Mouse (Mus musculus): ENCODE results near the gene Ptpn6. TPM values are rescaled to one million over a fixed set of nuclear protein-coding genes. Genes with fewer than 3 reads are reported as not detected.

Gene Ptpn6
- polyA plus RNA-seq, 1 experiment from 2014 or later: 16.7 TPM

- 83% methylated on average over 8 of the region's 8 CpGs for WGBS
- no peaks in the 10 kb centered on the region for H3K27me3 ChIP-seq (replicated peaks)
- H3K4me2 ChIP-seq (replicated peaks): no peak overlapping the region
- no peak overlapping the region for H3K27ac ChIP-seq
- peaks cover 33% of the 10 kb centered on the region for H3K4me1 ChIP-seq (replicated peaks)
- ATAC-seq: no peak
- H3K4me3 ChIP-seq (replicated peaks): no peak overlapping the region
- no peaks in the 10 kb centered on the region for H3K9me3 ChIP-seq
- no peak overlapping the region for H3K9ac ChIP-seq
- peaks cover 24% of the 10 kb centered on the region for H3K36me3 ChIP-seq
Measured at GRCm38 (mm10) chr6:124750405-124750804, 11.9 kb upstream of the Ptpn6 start.

- no peak for ATAC-seq
- peaks cover 23% of the 10 kb centered on the region for H3K4me1 ChIP-seq (replicated peaks)
- peaks cover 39% of the 10 kb centered on the region for H3K36me3 ChIP-seq
- H3K4me3 ChIP-seq (replicated peaks): no peak overlapping the region
- WGBS: 81% methylated on average over 7 of the region's 7 CpGs
- H3K27ac ChIP-seq: no peak overlapping the region
- H3K9ac ChIP-seq: no peak overlapping the region
- no peaks in the 10 kb centered on the region for H3K27me3 ChIP-seq (replicated peaks)
- H3K4me2 ChIP-seq (replicated peaks): peak overlapping the region; percentile 96; the same call in 1 of the 2 replicates
- no peaks in the 10 kb centered on the region for H3K9me3 ChIP-seq
Measured at GRCm38 (mm10) chr6:124746654-124747632, 8.4 kb upstream of the Ptpn6 start.

- peak overlapping the region; percentile 47 for H3K4me3 ChIP-seq (replicated peaks)
- peak overlapping the region; percentile 96 for H3K4me2 ChIP-seq (replicated peaks)
- H3K4me1 ChIP-seq (replicated peaks): peaks cover 27% of the 10 kb centered on the region
- peak overlapping the region; percentile 87 for H3K27ac ChIP-seq
- H3K9ac ChIP-seq: peak overlapping the region; percentile 82
- 24% methylated on average over 8 of the region's 8 CpGs for WGBS
- no peak for ATAC-seq
- no peaks in the 10 kb centered on the region for H3K27me3 ChIP-seq (replicated peaks)
- H3K36me3 ChIP-seq: peaks cover 39% of the 10 kb centered on the region
- H3K9me3 ChIP-seq: no peaks in the 10 kb centered on the region
Measured at GRCm38 (mm10) chr6:124746296-124746605, 7.7 kb upstream of the Ptpn6 start.

GRCm38 (mm10) chr6:124745490-124746295 lies 7.2 kb upstream of the Ptpn6 start:
- H3K4me3 ChIP-seq (replicated peaks): peak overlapping the region; percentile 47
- H3K27ac ChIP-seq: peak overlapping the region; percentile 87
- no peaks in the 10 kb centered on the region for H3K9me3 ChIP-seq
- peak overlapping the region; percentile 96 for H3K4me2 ChIP-seq (replicated peaks)
- ATAC-seq: peak; percentile 84
- WGBS: 1% methylated on average over 85 of the region's 85 CpGs
- peaks cover 27% of the 10 kb centered on the region for H3K4me1 ChIP-seq (replicated peaks)
- peaks cover 39% of the 10 kb centered on the region for H3K36me3 ChIP-seq
- peak overlapping the region; percentile 82 for H3K9ac ChIP-seq
- no peaks in the 10 kb centered on the region for H3K27me3 ChIP-seq (replicated peaks)

- WGBS: 73% methylated on average over 26 of the region's 26 CpGs
- peak overlapping the region; percentile 47 for H3K4me3 ChIP-seq (replicated peaks)
- peak overlapping the region; percentile 87; the same call in 1 of the 2 replicates for H3K27ac ChIP-seq
Measured at GRCm38 (mm10) chr6:124744755-124745321, 6.3 kb upstream of the Ptpn6 start.

GRCm38 (mm10) chr6:124743647-124744046 lies 5.1 kb upstream of the Ptpn6 start:
- Histone ChIP-seq H3K4me1 (replicated peaks) (peaks cover 35% of the 10 kb centered on the region), H3K4me2 (replicated peaks) (no peak overlapping the region), H3K27me3 (replicated peaks) (no peaks in the 10 kb centered on the region), H3K9me3 (no peaks in the 10 kb centered on the region), H3K9ac (no peak overlapping the region), H3K4me3 (replicated peaks) (no peak overlapping the region), H3K36me3 (peaks cover 32% of the 10 kb centered on the region), H3K27ac (no peak overlapping the region)
- ATAC-seq: no peak
- 89% methylated on average over 8 of the region's 8 CpGs for WGBS

More at GRCm38 (mm10) chr6:124744755-124745321, 6.3 kb upstream of the Ptpn6 start:
- no peaks in the 10 kb centered on the region for H3K9me3 ChIP-seq
- H3K36me3 ChIP-seq: peaks cover 39% of the 10 kb centered on the region
- H3K27me3 ChIP-seq (replicated peaks): no peaks in the 10 kb centered on the region
- H3K4me1 ChIP-seq (replicated peaks): peaks cover 30% of the 10 kb centered on the region
- no peak for ATAC-seq
- H3K4me2 ChIP-seq (replicated peaks): peak overlapping the region; percentile 96
- H3K9ac ChIP-seq: peak overlapping the region; percentile 82

- Histone ChIP-seq H3K9ac (no peak overlapping the region), H3K4me1 (replicated peaks) (peaks cover 37% of the 10 kb centered on the region), H3K4me2 (replicated peaks) (no peak overlapping the region), H3K9me3 (no peaks in the 10 kb centered on the region), H3K4me3 (replicated peaks) (no peak overlapping the region), H3K36me3 (peaks cover 26% of the 10 kb centered on the region), H3K27ac (no peak overlapping the region), H3K27me3 (replicated peaks) (no peaks in the 10 kb centered on the region)
- no peak for ATAC-seq
- 90% methylated on average over 15 of the region's 15 CpGs for WGBS
Measured at GRCm38 (mm10) chr6:124742839-124743514, 4.5 kb upstream of the Ptpn6 start.

GRCm38 (mm10) chr6:124741842-124742241 lies 3.3 kb upstream of the Ptpn6 start:
- peak overlapping the region; percentile 99 for H3K27ac ChIP-seq
- H3K27me3 ChIP-seq (replicated peaks): no peaks in the 10 kb centered on the region
- 66% methylated on average over 3 of the region's 3 CpGs for WGBS
- peak overlapping the region; percentile 59 for H3K4me3 ChIP-seq (replicated peaks)
- peaks cover 15% of the 10 kb centered on the region for H3K36me3 ChIP-seq
- ATAC-seq: no peak
- peak overlapping the region; percentile 36 for H3K9ac ChIP-seq
- no peaks in the 10 kb centered on the region for H3K9me3 ChIP-seq
- peaks cover 32% of the 10 kb centered on the region for H3K4me1 ChIP-seq (replicated peaks)
- H3K4me2 ChIP-seq (replicated peaks): peak overlapping the region; percentile 89

GRCm38 (mm10) chr6:124740888-124741761 lies 2.6 kb upstream of the Ptpn6 start, which contains the start of gene Grcc10:
TSS of gene Grcc10 (minus strand) at chr6:124741374.
- H3K27me3 ChIP-seq (replicated peaks): no peaks in the 10 kb centered on the region
- peaks cover 25% of the 10 kb centered on the region for H3K4me1 ChIP-seq (replicated peaks)
- H3K4me2 ChIP-seq (replicated peaks): peak within 1 kb of the TSS; percentile 89
- under 1% methylated on average over 41 of the region's 41 CpGs for WGBS
- peaks cover 14% of the 10 kb centered on the region for H3K36me3 ChIP-seq
- H3K9ac ChIP-seq: peak within 1 kb of the TSS; percentile 80
- H3K27ac ChIP-seq: peak within 1 kb of the TSS; percentile 99
- ATAC-seq: peak; percentile 78
- peak within 1 kb of the TSS; percentile 59 for H3K4me3 ChIP-seq (replicated peaks)
- H3K9me3 ChIP-seq: no peaks in the 10 kb centered on the region

- under 1% methylated on average over 29 of the region's 29 CpGs for WGBS
- Histone ChIP-seq H3K4me2 (replicated peaks) (peak overlapping the region; percentile 89), H3K9ac (peak overlapping the region; percentile 80), H3K27ac (peak overlapping the region; percentile 99), H3K4me1 (replicated peaks) (peaks cover 21% of the 10 kb centered on the region), H3K36me3 (peaks cover 14% of the 10 kb centered on the region), H3K27me3 (replicated peaks) (no peaks in the 10 kb centered on the region), H3K9me3 (no peaks in the 10 kb centered on the region), H3K4me3 (replicated peaks) (peak overlapping the region; percentile 59)
- ATAC-seq: peak; percentile 2
Measured at GRCm38 (mm10) chr6:124740211-124740887, 1.8 kb upstream of the Ptpn6 start.
